Mouse (Mus musculus) kidney, embryonic 14.5 days (tissue): ENCODE results near the gene Ski. TPM values are rescaled to one million over a fixed set of nuclear protein-coding genes. Genes with fewer than 3 reads are reported as not detected.

Experiments used
- ATAC-seq: fragments of 200-750 bp; cut with Nextera tagmentation; 2 replicates; pipeline ENCODE4 v1.8.0; 2017; ENCODE audit warnings: moderate number of reproducible peaks, mild to moderate bottlenecking, moderate TSS enrichment, moderate library complexity; ENCODE audit not compliant: low FRiP score, low TSS enrichment
- H3K27ac ChIP-seq: fragments of 300-500 bp; sonication (generic); 2 replicates; pipeline ENCODE4 v1.5.1; 2014; ENCODE audit warnings: low read depth, mild to moderate bottlenecking, low read length, moderate library complexity, mixed read lengths
- H3K27me3 ChIP-seq: fragments of 300-500 bp; sonication (generic); 2 replicates; pipeline ENCODE4 v1.6.1; 2014; ENCODE audit warnings: mild to moderate bottlenecking, low read length; ENCODE audit not compliant: control insufficient read depth, insufficient read depth
- H3K36me3 ChIP-seq: fragments of 300-500 bp; sonication (generic); 2 replicates; pipeline ENCODE4 v1.6.1; 2014; ENCODE audit warnings: low read length, mixed read lengths; ENCODE audit not compliant: control insufficient read depth, insufficient read depth
- H3K4me1 ChIP-seq: fragments of 300-500 bp; sonication (generic); 2 replicates; pipeline ENCODE4 v1.6.1; 2014; ENCODE audit warnings: low read length, mixed read lengths; ENCODE audit not compliant: control insufficient read depth, insufficient read depth
- H3K4me2 ChIP-seq: fragments of 300-500 bp; sonication (generic); replicated peaks from 2 replicates; pipeline ENCODE4 v1.6.1; 2014; ENCODE audit warnings: low read depth, mild to moderate bottlenecking, low read length
- H3K4me3 ChIP-seq: fragments of 300-500 bp; sonication (generic); 2 replicates; pipeline ENCODE4 v1.5.1; 2014; ENCODE audit warnings: mild to moderate bottlenecking, low read length
- H3K9ac ChIP-seq: fragments of 300-500 bp; sonication (generic); 2 replicates; pipeline ENCODE4 v1.6.1; 2014; ENCODE audit warnings: low read depth, mild to moderate bottlenecking, low read length, moderate library complexity
- H3K9me3 ChIP-seq: fragments of 300-500 bp; sonication (generic); 2 replicates; pipeline ENCODE4 v1.6.1; 2016; ENCODE audit warnings: low read length; ENCODE audit not compliant: control insufficient read depth
- WGBS: fragments of 180-500 bp; shearing (Covaris S2); extraction: QIAGEN DNeasy Blood & Tissue Kit; methylation state at CpG from one replicate; pipeline ENCODE4 v1.1.7; 2014; 5-methylcytosine and 5-hydroxymethylcytosine counted together
- polyA plus RNA-seq: library from polyadenylated mRNA; unstranded; fragments of >200 nt; fragmentation: Nextera tagmentation; extraction: Ambion mirVana; gene quantifications from 2 replicates; pipeline ENCODE4 v1.2.1, GENCODE M21; 2014

Gene Ski
- polyA plus RNA-seq, 1 experiment from 2014 or later: 24.5 TPM

GRCm38 (mm10) chr4:155138451-155138850 is 83.9 kb downstream of the Ski start:
- no peak overlapping the region for H3K27ac ChIP-seq
- no peaks in the 10 kb centered on the region for H3K36me3 ChIP-seq
- ATAC-seq: no peak
- no peak overlapping the region for H3K4me2 ChIP-seq
- H3K9me3 ChIP-seq: no peaks in the 10 kb centered on the region
- WGBS: 74% methylated on average over 8 of the region's 8 CpGs
- no peaks in the 10 kb centered on the region for H3K27me3 ChIP-seq
- peaks cover 30% of the 10 kb centered on the region for H3K4me1 ChIP-seq
- no peak overlapping the region for H3K9ac ChIP-seq
- H3K4me3 ChIP-seq: no peak overlapping the region

- Histone ChIP-seq H3K4me3 (no peak overlapping the region), H3K4me1 (peaks cover 30% of the 10 kb centered on the region), H3K4me2 (no peak overlapping the region), H3K36me3 (no peaks in the 10 kb centered on the region), H3K27ac (no peak overlapping the region), H3K9ac (no peak overlapping the region), H3K27me3 (no peaks in the 10 kb centered on the region), H3K9me3 (no peaks in the 10 kb centered on the region)
- WGBS: 89% methylated on average over 7 of the region's 7 CpGs
- ATAC-seq: no peak
Measured at GRCm38 (mm10) chr4:155137891-155138290, 84.5 kb downstream of the Ski start.

GRCm38 (mm10) chr4:155135909-155136585 is 86.3 kb downstream of the Ski start:
- Histone ChIP-seq H3K9ac (no peak overlapping the region), H3K4me2 (no peak overlapping the region), H3K27ac (0 out of 2 replicates have a peak overlapping the region, but pooled peaks have one; percentile 51), H3K27me3 (no peaks in the 10 kb centered on the region), H3K36me3 (no peaks in the 10 kb centered on the region), H3K4me3 (no peak overlapping the region), H3K4me1 (peaks cover 28% of the 10 kb centered on the region), H3K9me3 (no peaks in the 10 kb centered on the region)
- 0 out of 2 replicates have a peak, but pooled peaks have one; percentile 25 for ATAC-seq
- 53% methylated on average over 5 of the region's 5 CpGs for WGBS

- H3K4me3 ChIP-seq: no peak overlapping the region
- 90% methylated on average over 7 of the region's 7 CpGs for WGBS
- no peak for ATAC-seq
- no peaks in the 10 kb centered on the region for H3K36me3 ChIP-seq
- H3K9me3 ChIP-seq: no peaks in the 10 kb centered on the region
- H3K27ac ChIP-seq: 0 out of 2 replicates have a peak overlapping the region, but pooled peaks have one; percentile 37
- peaks cover 22% of the 10 kb centered on the region for H3K4me1 ChIP-seq
- H3K9ac ChIP-seq: no peak overlapping the region
- H3K4me2 ChIP-seq: no peak overlapping the region
- H3K27me3 ChIP-seq: no peaks in the 10 kb centered on the region
Measured at GRCm38 (mm10) chr4:155134686-155135172, 87.7 kb downstream of the Ski start.

- no peaks in the 10 kb centered on the region for H3K9me3 ChIP-seq
- no peak overlapping the region for H3K9ac ChIP-seq
- no peaks in the 10 kb centered on the region for H3K36me3 ChIP-seq
- no peaks in the 10 kb centered on the region for H3K27me3 ChIP-seq
- H3K4me1 ChIP-seq: peaks cover 22% of the 10 kb centered on the region
- H3K27ac ChIP-seq: peak overlapping the region; percentile 37; the same call in 1 of the 2 replicates
- no peak overlapping the region for H3K4me3 ChIP-seq
- no peak overlapping the region for H3K4me2 ChIP-seq
- WGBS: 33% methylated on average over 20 of the region's 20 CpGs
- peak; percentile 21; the same call in 1 of the 2 replicates for ATAC-seq
Measured at GRCm38 (mm10) chr4:155133658-155134417, 88.6 kb downstream of the Ski start.

GRCm38 (mm10) chr4:155133188-155133587 is 89.2 kb downstream of the Ski start:
- ATAC-seq: no peak
- no peaks in the 10 kb centered on the region for H3K9me3 ChIP-seq
- H3K27ac ChIP-seq: peak overlapping the region; percentile 26; the same call in 1 of the 2 replicates
- no peak overlapping the region for H3K4me3 ChIP-seq
- no peak overlapping the region for H3K4me2 ChIP-seq
- no peak overlapping the region for H3K9ac ChIP-seq
- H3K36me3 ChIP-seq: no peaks in the 10 kb centered on the region
- peaks cover 22% of the 10 kb centered on the region for H3K4me1 ChIP-seq
- H3K27me3 ChIP-seq: no peaks in the 10 kb centered on the region
- WGBS: 57% methylated on average over 3 of the region's 3 CpGs

GRCm38 (mm10) chr4:155130616-155131015 is 91.8 kb downstream of the Ski start:
- H3K4me1 ChIP-seq: peaks cover 20% of the 10 kb centered on the region
- ATAC-seq: no peak
- no peaks in the 10 kb centered on the region for H3K27me3 ChIP-seq
- H3K27ac ChIP-seq: no peak overlapping the region
- WGBS: 64% methylated on average over 7 of the region's 7 CpGs
- H3K4me3 ChIP-seq: no peak overlapping the region
- H3K4me2 ChIP-seq: no peak overlapping the region
- no peak overlapping the region for H3K9ac ChIP-seq
- no peaks in the 10 kb centered on the region for H3K9me3 ChIP-seq
- no peaks in the 10 kb centered on the region for H3K36me3 ChIP-seq

- peaks cover 20% of the 10 kb centered on the region for H3K4me1 ChIP-seq
- H3K27ac ChIP-seq: no peak overlapping the region
- no peak overlapping the region for H3K4me2 ChIP-seq
- 82% methylated on average over 14 of the region's 14 CpGs for whole genome bisulfite sequencing
- no peaks in the 10 kb centered on the region for H3K36me3 ChIP-seq
- H3K9me3 ChIP-seq: no peaks in the 10 kb centered on the region
- no peaks in the 10 kb centered on the region for H3K27me3 ChIP-seq
- no peak for ATAC-seq
- H3K9ac ChIP-seq: no peak overlapping the region
- H3K4me3 ChIP-seq: no peak overlapping the region
Measured at GRCm38 (mm10) chr4:155129996-155130395, 92.4 kb downstream of the Ski start.
